Mouse (Mus musculus): ENCODE measurements at regions not wholly inside any gene's neighbourhood (a gene's known extent, or its start where the extent isn't known, plus 50 kb on each side); places are given as distances from the start of the nearest gene placed in this dataset.
A peak's percentile ranks its signal among the peaks of the same experiment; 100 is the strongest.

GRCm38 (mm10) chr1:42532908-42533307 lies 162.7 kb upstream of the Pou3f3 start:
- H3K4me3 ChIP-seq, result no peak overlapping the region
- H3K27me3 ChIP-seq (replicated peaks), result no peaks in the 10 kb centered on the region
- H3K4me1 ChIP-seq, result peaks cover 6% of the 10 kb centered on the region; the same call in 1 of the 2 replicates
- peak overlapping the region; percentile 29; the same call in 1 of the 2 replicates for H3K27ac ChIP-seq (replicated peaks)
- no peak overlapping the region for H3K4me2 ChIP-seq
- H3K9ac ChIP-seq, result no peak overlapping the region
- 47% methylated on average over 6 of the region's 6 CpGs for WGBS
- H3K36me3 ChIP-seq, result no peaks in the 10 kb centered on the region
- 0 out of 2 replicates have a peak, but pooled peaks have one; percentile 31 for ATAC-seq (ENCODE audit: extremely low read depth, insufficient number of reproducible peaks, low FRiP score, low TSS enrichment)
- H3K9me3 ChIP-seq, result no peaks in the 10 kb centered on the region

GRCm38 (mm10) chr1:42539066-42539539 lies 156.5 kb upstream of the Pou3f3 start:
- ATAC-seq (ENCODE audit: extremely low read depth, insufficient number of reproducible peaks, low FRiP score, low TSS enrichment), result no peak
- Histone ChIP-seq H3K9me3 (no peaks in the 10 kb centered on the region), H3K4me1 (0 out of 2 replicates have a peak, but pooled peaks cover 5% of the 10 kb centered on the region), H3K36me3 (no peaks in the 10 kb centered on the region), H3K27me3 (replicated peaks) (no peaks in the 10 kb centered on the region), H3K9ac (no peak overlapping the region), H3K4me3 (no peak overlapping the region), H3K4me2 (peak overlapping the region; percentile 51), H3K27ac (replicated peaks) (no peak overlapping the region)
- WGBS, result 50% methylated on average over 18 of the region's 18 CpGs

GRCm38 (mm10) chr1:42539541-42540520 lies 155.7 kb upstream of the Pou3f3 start:
- no peaks in the 10 kb centered on the region for H3K9me3 ChIP-seq
- 70% methylated on average over 26 of the region's 26 CpGs for WGBS
- no peak overlapping the region for H3K4me3 ChIP-seq
- ATAC-seq (ENCODE audit: extremely low read depth, insufficient number of reproducible peaks, low FRiP score, low TSS enrichment), result no peak
- H3K4me1 ChIP-seq, result 0 out of 2 replicates have a peak, but pooled peaks cover 5% of the 10 kb centered on the region
- H3K4me2 ChIP-seq, result peak overlapping the region; percentile 51
- H3K27ac ChIP-seq (replicated peaks), result no peak overlapping the region
- no peak overlapping the region for H3K9ac ChIP-seq
- no peaks in the 10 kb centered on the region for H3K27me3 ChIP-seq (replicated peaks)
- H3K36me3 ChIP-seq, result no peaks in the 10 kb centered on the region

- WGBS, result 77% methylated on average over 4 of the region's 4 CpGs
- H3K4me3 ChIP-seq, result no peak overlapping the region
Measured at GRCm38 (mm10) chr1:42541991-42542390, 153.6 kb upstream of the Pou3f3 start.

GRCm38 (mm10) chr1:42542846-42543549 lies 152.6 kb upstream of the Pou3f3 start:
- H3K36me3 ChIP-seq, result no peaks in the 10 kb centered on the region
- no peaks in the 10 kb centered on the region for H3K27me3 ChIP-seq (replicated peaks)
- H3K27ac ChIP-seq (replicated peaks), result no peak overlapping the region
- H3K4me1 ChIP-seq, result 0 out of 2 replicates have a peak, but pooled peaks cover 5% of the 10 kb centered on the region
- no peak overlapping the region for H3K9ac ChIP-seq
- no peak for ATAC-seq (ENCODE audit: extremely low read depth, insufficient number of reproducible peaks, low FRiP score, low TSS enrichment)
- no peak overlapping the region for H3K4me3 ChIP-seq
- H3K4me2 ChIP-seq, result no peak overlapping the region
- no peaks in the 10 kb centered on the region for H3K9me3 ChIP-seq
- 31% methylated on average over 15 of the region's 15 CpGs for WGBS

More at GRCm38 (mm10) chr1:42541991-42542390, 153.6 kb upstream of the Pou3f3 start:
- H3K9ac ChIP-seq, result no peak overlapping the region
- no peaks in the 10 kb centered on the region for H3K36me3 ChIP-seq
- H3K9me3 ChIP-seq, result no peaks in the 10 kb centered on the region
- H3K4me2 ChIP-seq, result no peak overlapping the region
- no peaks in the 10 kb centered on the region for H3K27me3 ChIP-seq (replicated peaks)
- no peak for ATAC-seq (ENCODE audit: extremely low read depth, insufficient number of reproducible peaks, low FRiP score, low TSS enrichment)
- 0 out of 2 replicates have a peak, but pooled peaks cover 5% of the 10 kb centered on the region for H3K4me1 ChIP-seq
- no peak overlapping the region for H3K27ac ChIP-seq (replicated peaks)

GRCm38 (mm10) chr1:42546879-42547278 lies 148.7 kb upstream of the Pou3f3 start:
- ATAC-seq (ENCODE audit: extremely low read depth, insufficient number of reproducible peaks, low FRiP score, low TSS enrichment), result no peak
- no peak overlapping the region for H3K4me3 ChIP-seq

GRCm38 (mm10) chr1:42557301-42557700 lies 138.3 kb upstream of the Pou3f3 start:
- Histone ChIP-seq H3K4me2 (no peak overlapping the region), H3K36me3 (no peaks in the 10 kb centered on the region), H3K9ac (no peak overlapping the region), H3K27ac (replicated peaks) (no peak overlapping the region), H3K4me3 (no peak overlapping the region), H3K27me3 (replicated peaks) (no peaks in the 10 kb centered on the region), H3K9me3 (no peaks in the 10 kb centered on the region), H3K4me1 (no peaks in the 10 kb centered on the region)
- no peak for ATAC-seq (ENCODE audit: extremely low read depth, insufficient number of reproducible peaks, low FRiP score, low TSS enrichment)
- 72% methylated on average over 2 of the region's 2 CpGs for WGBS

More at GRCm38 (mm10) chr1:42546879-42547278, 148.7 kb upstream of the Pou3f3 start:
- 82% methylated on average over 3 of the region's 3 CpGs for WGBS
- Histone ChIP-seq H3K4me2 (no peak overlapping the region), H3K9me3 (no peaks in the 10 kb centered on the region), H3K36me3 (no peaks in the 10 kb centered on the region), H3K27ac (replicated peaks) (no peak overlapping the region), H3K27me3 (replicated peaks) (no peaks in the 10 kb centered on the region), H3K4me1 (no peaks in the 10 kb centered on the region), H3K9ac (no peak overlapping the region)

GRCm38 (mm10) chr1:42567640-42568039 lies 127.9 kb upstream of the Pou3f3 start:
- no peaks in the 10 kb centered on the region for H3K4me1 ChIP-seq
- no peaks in the 10 kb centered on the region for H3K9me3 ChIP-seq
- H3K4me3 ChIP-seq, result no peak overlapping the region
- H3K36me3 ChIP-seq, result no peaks in the 10 kb centered on the region
- no peak overlapping the region for H3K4me2 ChIP-seq
- no peak for ATAC-seq (ENCODE audit: extremely low read depth, insufficient number of reproducible peaks, low FRiP score, low TSS enrichment)
- WGBS, result 85% methylated on average over 6 of the region's 6 CpGs
- no peak overlapping the region for H3K9ac ChIP-seq
- H3K27ac ChIP-seq (replicated peaks), result no peak overlapping the region
- no peaks in the 10 kb centered on the region for H3K27me3 ChIP-seq (replicated peaks)

- Histone ChIP-seq H3K9me3 (no peaks in the 10 kb centered on the region), H3K4me2 (no peak overlapping the region), H3K27me3 (replicated peaks) (0 out of 2 replicates have a peak, but pooled peaks cover 8% of the 10 kb centered on the region), H3K27ac (replicated peaks) (no peak overlapping the region), H3K9ac (no peak overlapping the region), H3K4me3 (no peak overlapping the region), H3K36me3 (no peaks in the 10 kb centered on the region), H3K4me1 (no peaks in the 10 kb centered on the region)
- no peak for ATAC-seq (ENCODE audit: extremely low read depth, insufficient number of reproducible peaks, low FRiP score, low TSS enrichment)
- 82% methylated on average over 3 of the region's 3 CpGs for WGBS
Measured at GRCm38 (mm10) chr1:42585191-42585590, 110.4 kb upstream of the Pou3f3 start.

- Histone ChIP-seq H3K36me3 (no peaks in the 10 kb centered on the region), H3K4me1 (no peaks in the 10 kb centered on the region), H3K4me3 (no peak overlapping the region), H3K27ac (replicated peaks) (no peak overlapping the region), H3K9ac (no peak overlapping the region), H3K9me3 (no peaks in the 10 kb centered on the region), H3K27me3 (replicated peaks) (0 out of 2 replicates have a peak, but pooled peaks cover 11% of the 10 kb centered on the region), H3K4me2 (no peak overlapping the region)
- ATAC-seq (ENCODE audit: extremely low read depth, insufficient number of reproducible peaks, low FRiP score, low TSS enrichment), result no peak
- 34% methylated on average over 10 of the region's 10 CpGs for WGBS
Measured at GRCm38 (mm10) chr1:42588499-42588898, 107.1 kb upstream of the Pou3f3 start.

GRCm38 (mm10) chr1:42589442-42589841 lies 106.1 kb upstream of the Pou3f3 start:
- WGBS, result 38% methylated on average over 7 of the region's 7 CpGs
- 0 out of 2 replicates have a peak, but pooled peaks cover 11% of the 10 kb centered on the region for H3K27me3 ChIP-seq (replicated peaks)
- 0 out of 2 replicates have a peak overlapping the region, but pooled peaks have one; percentile 18 for H3K4me2 ChIP-seq
- H3K4me1 ChIP-seq, result no peaks in the 10 kb centered on the region
- H3K9ac ChIP-seq, result no peak overlapping the region
- no peak for ATAC-seq (ENCODE audit: extremely low read depth, insufficient number of reproducible peaks, low FRiP score, low TSS enrichment)
- no peaks in the 10 kb centered on the region for H3K9me3 ChIP-seq
- H3K27ac ChIP-seq (replicated peaks), result no peak overlapping the region
- H3K36me3 ChIP-seq, result no peaks in the 10 kb centered on the region
- no peak overlapping the region for H3K4me3 ChIP-seq
